Mouse (Mus musculus): ENCODE measurements around the gene H2afj.

- no peak for TF ChIP-seq TAL1 (IDR thresholded peaks at IDR 0.05; ENCODE audit: low read length)
- TF ChIP-seq GATA1 (IDR thresholded peaks at IDR 0.05; ENCODE audit: low read length) = no peak
Measured at GRCm38 (mm10) chr6:136845706-136846480, 37.8 kb downstream of the H2afj start.

Measured in erythroblast, embryonic 14.5 days (primary cell).